Mouse (Mus musculus) embryonic facial prominence, embryonic 10.5 days (tissue): ENCODE results near the gene Pi16. TPM values are rescaled to one million over a fixed set of nuclear protein-coding genes. Genes with fewer than 3 reads are reported as not detected.

Experiments used
- DNase-seq: peaks from one replicate; pipeline ENCODE4 v3.0.0-alpha.2; 2017; ENCODE audit warnings: low spot score
- H3K27ac ChIP-seq: fragments of 300-500 bp; sonication (generic); replicated peaks from 2 replicates; pipeline ENCODE4 v1.5.1; 2016; ENCODE audit warnings: mild to moderate bottlenecking
- H3K27me3 ChIP-seq: fragments of 300-500 bp; sonication (generic); replicated peaks from 2 replicates; pipeline ENCODE4 v1.6.1; 2016; ENCODE audit warnings: low read depth, mild to moderate bottlenecking; ENCODE audit not compliant: poor library complexity, severe bottlenecking
- H3K36me3 ChIP-seq: fragments of 300-500 bp; sonication (generic); replicated peaks from 2 replicates; pipeline ENCODE4 v1.6.1; 2016; ENCODE audit warnings: mild to moderate bottlenecking, moderate library complexity
- H3K4me1 ChIP-seq: fragments of 300-500 bp; sonication (generic); 2 replicates; pipeline ENCODE4 v1.6.1; 2016
- H3K4me3 ChIP-seq: fragments of 300-500 bp; sonication (generic); 2 replicates; pipeline ENCODE4 v1.5.1; 2016; ENCODE audit warnings: mild to moderate bottlenecking, moderate library complexity
- H3K9me3 ChIP-seq: fragments of 300-500 bp; sonication (generic); 2 replicates; pipeline ENCODE4 v1.6.1; 2016; ENCODE audit warnings: mild to moderate bottlenecking
- WGBS: fragments of 180-500 bp; shearing (Covaris S2); methylation state at CpG from one replicate; pipeline ENCODE4 v1.1.7; 2016; 5-methylcytosine and 5-hydroxymethylcytosine counted together
- polyA plus RNA-seq: library from polyadenylated mRNA; unstranded; fragments of >200 nt; fragmentation: Nextera tagmentation; extraction: Ambion mirVana; gene quantifications from 2 replicates; pipeline ENCODE4 v1.2.1, GENCODE M21; 2016

The Pi16 gene
- polyA plus RNA-seq, 1 experiment from 2014 or later, result 0.65 TPM

- H3K9me3 ChIP-seq, result no peaks in the 10 kb centered on the region
- H3K4me3 ChIP-seq, result peak overlapping the region; percentile 33
- no peaks in the 10 kb centered on the region for H3K36me3 ChIP-seq
- H3K4me1 ChIP-seq, result peaks cover 52% of the 10 kb centered on the region
- WGBS, result 5% methylated on average over 18 of the region's 18 CpGs
- peak; percentile 75 for DNase-seq
- H3K27ac ChIP-seq, result peak overlapping the region; percentile 26; the same call in 1 of the 2 replicates
- H3K27me3 ChIP-seq, result peaks cover 86% of the 10 kb centered on the region
Measured at GRCm38 (mm10) chr17:29322603-29322962, 5.1 kb downstream of the Pi16 start.

GRCm38 (mm10) chr17:29323625-29324024, 6.1 kb downstream of the Pi16 start:
- Histone ChIP-seq H3K36me3 (0 out of 2 replicates have a peak, but pooled peaks cover 2% of the 10 kb centered on the region), H3K27me3 (peaks cover 94% of the 10 kb centered on the region), H3K27ac (no peak overlapping the region), H3K9me3 (no peaks in the 10 kb centered on the region), H3K4me1 (peaks cover 53% of the 10 kb centered on the region), H3K4me3 (no peak overlapping the region)
- DNase-seq, result no peak
- WGBS, result 91% methylated on average over 3 of the region's 3 CpGs

- peak; percentile 20 for DNase-seq
- Histone ChIP-seq H3K27me3 (peaks cover 79% of the 10 kb centered on the region), H3K4me3 (peak overlapping the region; percentile 55), H3K9me3 (no peaks in the 10 kb centered on the region), H3K4me1 (peaks cover 45% of the 10 kb centered on the region), H3K27ac (peak overlapping the region; percentile 80), H3K36me3 (peaks cover 15% of the 10 kb centered on the region)
- WGBS, result 41% methylated on average over 13 of the region's 13 CpGs
Measured at GRCm38 (mm10) chr17:29325831-29326230, 8.4 kb downstream of the Pi16 start.

GRCm38 (mm10) chr17:29326531-29327529, 9.3 kb downstream of the Pi16 start:
- Histone ChIP-seq H3K4me1 (peaks cover 46% of the 10 kb centered on the region), H3K27ac (peak overlapping the region; percentile 80), H3K36me3 (peaks cover 25% of the 10 kb centered on the region), H3K27me3 (peaks cover 69% of the 10 kb centered on the region), H3K4me3 (peak overlapping the region; percentile 55), H3K9me3 (no peaks in the 10 kb centered on the region)
- peak; percentile 67 for DNase-seq
- WGBS, result 8% methylated on average over 52 of the region's 52 CpGs

- Histone ChIP-seq H3K27me3 (peaks cover 61% of the 10 kb centered on the region), H3K36me3 (peaks cover 33% of the 10 kb centered on the region), H3K27ac (peak overlapping the region; percentile 80), H3K9me3 (no peaks in the 10 kb centered on the region), H3K4me1 (peaks cover 38% of the 10 kb centered on the region), H3K4me3 (peak overlapping the region; percentile 55; the same call in 1 of the 2 replicates)
- 78% methylated on average over 9 of the region's 9 CpGs for WGBS
- no peak for DNase-seq
Measured at GRCm38 (mm10) chr17:29327691-29328090, 10.2 kb downstream of the Pi16 start.

- peaks cover 35% of the 10 kb centered on the region for H3K4me1 ChIP-seq
- peaks cover 39% of the 10 kb centered on the region for H3K27me3 ChIP-seq
- H3K9me3 ChIP-seq, result no peaks in the 10 kb centered on the region
- no peak overlapping the region for H3K4me3 ChIP-seq
- no peak for DNase-seq
- 81% methylated on average over 3 of the region's 3 CpGs for WGBS
- peaks cover 56% of the 10 kb centered on the region for H3K36me3 ChIP-seq
- no peak overlapping the region for H3K27ac ChIP-seq
Measured at GRCm38 (mm10) chr17:29330221-29330620, 12.7 kb downstream of the Pi16 start.

GRCm38 (mm10) chr17:29330671-29331410, 13.4 kb downstream of the Pi16 start:
- no peaks in the 10 kb centered on the region for H3K9me3 ChIP-seq
- H3K4me3 ChIP-seq, result no peak overlapping the region
- H3K4me1 ChIP-seq, result peaks cover 32% of the 10 kb centered on the region
- H3K27ac ChIP-seq, result no peak overlapping the region
- H3K27me3 ChIP-seq, result peaks cover 34% of the 10 kb centered on the region
- H3K36me3 ChIP-seq, result peaks cover 62% of the 10 kb centered on the region
- 40% methylated on average over 5 of the region's 5 CpGs for WGBS
- no peak for DNase-seq

- H3K4me3 ChIP-seq, result no peak overlapping the region
- H3K36me3 ChIP-seq, result peaks cover 76% of the 10 kb centered on the region
- no peak overlapping the region for H3K27ac ChIP-seq
- peaks cover 18% of the 10 kb centered on the region for H3K4me1 ChIP-seq
- DNase-seq, result no peak
- no peaks in the 10 kb centered on the region for H3K9me3 ChIP-seq
- 81% methylated on average over 4 of the region's 4 CpGs for WGBS
- H3K27me3 ChIP-seq, result peaks cover 20% of the 10 kb centered on the region
Measured at GRCm38 (mm10) chr17:29332186-29332685, 14.8 kb downstream of the Pi16 start.

GRCm38 (mm10) chr17:29336266-29336990, 18.9 kb downstream of the Pi16 start:
- Histone ChIP-seq H3K9me3 (no peaks in the 10 kb centered on the region), H3K27ac (no peak overlapping the region), H3K27me3 (no peaks in the 10 kb centered on the region), H3K36me3 (peaks cover 95% of the 10 kb centered on the region), H3K4me3 (no peak overlapping the region), H3K4me1 (peaks cover 17% of the 10 kb centered on the region)
- no peak for DNase-seq
- 92% methylated on average over 19 of the region's 19 CpGs for WGBS

GRCm38 (mm10) chr17:29337979-29338823, 20.7 kb downstream of the Pi16 start:
- 94% methylated on average over 9 of the region's 9 CpGs for WGBS
- Histone ChIP-seq H3K9me3 (no peaks in the 10 kb centered on the region), H3K27ac (no peak overlapping the region), H3K36me3 (peaks cover 94% of the 10 kb centered on the region), H3K4me3 (no peak overlapping the region), H3K27me3 (no peaks in the 10 kb centered on the region), H3K4me1 (peaks cover 32% of the 10 kb centered on the region)
- no peak for DNase-seq

- no peaks in the 10 kb centered on the region for H3K27me3 ChIP-seq
- DNase-seq, result no peak
- H3K4me1 ChIP-seq, result peaks cover 37% of the 10 kb centered on the region
- H3K4me3 ChIP-seq, result no peak overlapping the region
- H3K27ac ChIP-seq, result no peak overlapping the region
- H3K36me3 ChIP-seq, result peaks cover 94% of the 10 kb centered on the region
- H3K9me3 ChIP-seq, result no peaks in the 10 kb centered on the region
- 82% methylated on average over 11 of the region's 11 CpGs for WGBS
Measured at GRCm38 (mm10) chr17:29339170-29339768, 21.8 kb downstream of the Pi16 start.
